Mouse (Mus musculus) megakaryocyte-erythroid progenitor cell, adult 5-6 weeks (primary cell): ENCODE measurements around the gene Svopl. TPM values are rescaled to one million over a fixed set of nuclear protein-coding genes. Genes with fewer than 3 reads are reported as not detected.

Source experiments
- ATAC-seq: replicated peaks from 2 replicates; pipeline ENCODE4 v1.8.0; 2016; ENCODE audit warnings: mild to moderate bottlenecking, inconsistent platforms; ENCODE audit not compliant: severe bottlenecking, poor library complexity, low FRiP score, low TSS enrichment
- total RNA-seq, 2 experiments: library from RNA; stranded (forward) in 1 of 2; stranded (reverse) in 1 of 2; fragments of 200-1000, 215-1000 nt in 1 of 2; fragments of >200 nt in 1 of 2; fragmentation: Nextera tagmentation in 1 of 2; gene quantifications; 2 replicates each; pipeline ENCODE4 v1.2.3; 2014 to 2017

Gene Svopl
- total RNA-seq (2014; fragmentation: Nextera tagmentation) (not detected in 2 replicates), total RNA-seq (2017) (not detected in 2 replicates)

GRCm38 (mm10) chr6:38046838-38047237 is at the start of gene Svopl:
Gene Svopl, minus strand, starts transcription at chr6:38046996.
- no peak for ATAC-seq

- no peak for ATAC-seq
Measured at GRCm38 (mm10) chr6:38094701-38095100, 47.9 kb upstream of the Svopl start.

- no peak for ATAC-seq
Measured at GRCm38 (mm10) chr6:38092539-38092938, 45.7 kb upstream of the Svopl start.

- no peak for ATAC-seq
Measured at GRCm38 (mm10) chr6:38087242-38088026, 40.6 kb upstream of the Svopl start.

- ATAC-seq, result no peak
Measured at GRCm38 (mm10) chr6:38083204-38083603, 36.4 kb upstream of the Svopl start.

GRCm38 (mm10) chr6:38081727-38082341 is 35.0 kb upstream of the Svopl start:
- no peak for ATAC-seq

- ATAC-seq, result no peak
Measured at GRCm38 (mm10) chr6:38080364-38080763, 33.6 kb upstream of the Svopl start.

- ATAC-seq, result no peak
Measured at GRCm38 (mm10) chr6:38073592-38073991, 26.8 kb upstream of the Svopl start.

GRCm38 (mm10) chr6:38072137-38072796 is 25.5 kb upstream of the Svopl start:
- ATAC-seq, result peak; percentile 70

- ATAC-seq, result peak; percentile 77
Measured at GRCm38 (mm10) chr6:38071256-38071655, 24.5 kb upstream of the Svopl start.

- ATAC-seq, result peak; percentile 93
Measured at GRCm38 (mm10) chr6:38066215-38066614, 19.4 kb upstream of the Svopl start.

- 0 out of 2 replicates have a peak, but pooled peaks have one; percentile 34 for ATAC-seq
Measured at GRCm38 (mm10) chr6:38065501-38066122, 18.8 kb upstream of the Svopl start.

GRCm38 (mm10) chr6:38065122-38065500 is 18.3 kb upstream of the Svopl start:
- no peak for ATAC-seq

- ATAC-seq, result no peak
Measured at GRCm38 (mm10) chr6:38064621-38065020, 17.8 kb upstream of the Svopl start.

GRCm38 (mm10) chr6:38058805-38059204 is 12.0 kb upstream of the Svopl start:
- no peak for ATAC-seq

GRCm38 (mm10) chr6:38055471-38056330 is 8.9 kb upstream of the Svopl start:
- ATAC-seq, result no peak

- ATAC-seq, result no peak
Measured at GRCm38 (mm10) chr6:38049601-38050000, 2.8 kb upstream of the Svopl start.

GRCm38 (mm10) chr6:38048800-38049561 is 2.2 kb upstream of the Svopl start:
- ATAC-seq, result no peak
